Mouse (Mus musculus) erythroblast, embryonic 14.5 days (primary cell): Measurements from ENCODE around the gene Glg1.

Experiments used
- GATA1 ChIP-seq: IDR thresholded peaks from 2 replicates; pipeline ENCODE4 v1.6.1; 2012; ENCODE audit warnings: low read length, inconsistent platforms, mixed read lengths
- TAL1 ChIP-seq: IDR thresholded peaks from 3 replicates; pipeline ENCODE4 v1.6.1; 2012; ENCODE audit warnings: low read length, inconsistent platforms, mixed read lengths

DNA sequence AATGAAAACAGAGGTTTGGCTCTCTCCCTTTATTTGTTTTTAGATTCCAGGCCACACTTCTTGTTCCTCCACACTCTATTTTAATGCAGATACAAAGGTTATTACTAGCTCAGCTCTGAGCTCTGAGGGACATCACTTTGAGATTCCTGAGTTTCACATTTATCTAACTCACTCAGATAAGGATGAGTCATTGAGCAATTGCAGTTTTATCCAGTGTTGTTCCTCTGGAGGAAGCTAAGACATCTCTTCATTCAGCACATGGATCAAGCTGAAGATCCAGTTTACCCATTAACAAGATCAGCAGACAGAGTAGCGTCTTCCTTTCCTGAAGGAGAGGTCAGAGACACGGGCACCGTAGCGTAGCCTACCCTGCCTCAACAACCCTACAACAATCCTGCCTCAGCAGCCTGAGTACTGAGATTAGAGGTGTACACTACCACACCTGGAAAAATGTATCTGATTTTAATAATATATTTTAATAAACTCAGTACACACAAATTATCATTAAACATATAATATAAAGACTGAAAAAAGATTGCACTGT is 12.7 kb downstream of the Glg1 start:
- no peak for TF ChIP-seq GATA1
- no peak for TF ChIP-seq TAL1
